Mouse (Mus musculus) forebrain, embryonic 16.5 days (tissue): Measurements from ENCODE around the gene Rps28. TPM values are rescaled to one million over a fixed set of nuclear protein-coding genes. Genes with fewer than 3 reads are reported as not detected.

Experiments used
- ATAC-seq: fragments of 200-750 bp; cut with Nextera tagmentation; 2 replicates; pipeline ENCODE4 v1.8.0; 2017; ENCODE audit warnings: mild to moderate bottlenecking, moderate library complexity
- H3K27ac ChIP-seq: fragments of 300-500 bp; sonication (generic); 2 replicates; pipeline ENCODE4 v1.5.1; 2014; ENCODE audit warnings: low read length, control low read depth
- H3K27me3 ChIP-seq: fragments of 300-500 bp; sonication (generic); replicated peaks from 2 replicates; pipeline ENCODE4 v1.6.1; 2014; ENCODE audit warnings: low read length; ENCODE audit not compliant: control insufficient read depth, insufficient read depth
- H3K36me3 ChIP-seq: fragments of 300-500 bp; sonication (generic); 2 replicates; pipeline ENCODE4 v1.6.1; 2014; ENCODE audit not compliant: control insufficient read depth, insufficient read depth
- H3K4me1 ChIP-seq: fragments of 300-500 bp; sonication (generic); replicated peaks from 2 replicates; pipeline ENCODE4 v1.6.1; 2014; ENCODE audit warnings: low read length; ENCODE audit not compliant: control insufficient read depth, insufficient read depth
- H3K4me2 ChIP-seq: fragments of 300-500 bp; sonication (generic); 2 replicates; pipeline ENCODE4 v1.6.1; 2014; ENCODE audit warnings: mild to moderate bottlenecking, low read length, control low read depth
- H3K4me3 ChIP-seq: fragments of 300-500 bp; sonication (generic); replicated peaks from 2 replicates; pipeline ENCODE4 v1.5.1; 2014; ENCODE audit warnings: mild to moderate bottlenecking, low read length, control low read depth
- H3K9ac ChIP-seq: fragments of 300-500 bp; sonication (generic); replicated peaks from 2 replicates; pipeline ENCODE4 v1.6.1; 2014; ENCODE audit warnings: low read depth, low read length, control low read depth
- H3K9me3 ChIP-seq: fragments of 300-500 bp; sonication (generic); 2 replicates; pipeline ENCODE4 v1.6.1; 2016; ENCODE audit warnings: low read length; ENCODE audit not compliant: control insufficient read depth
- WGBS: fragments of 180-500 bp; shearing (Covaris S2); extraction: QIAGEN DNeasy Blood & Tissue Kit; methylation state at CpG from one replicate; pipeline ENCODE4 v1.1.7; 2014; 5-methylcytosine and 5-hydroxymethylcytosine counted together
- polyA plus RNA-seq: library from polyadenylated mRNA; unstranded; fragments of >200 nt; fragmentation: Nextera tagmentation; extraction: Ambion mirVana; gene quantifications from 2 replicates; pipeline ENCODE4 v1.2.1, GENCODE M21; 2015

The Rps28 gene
- polyA plus RNA-seq, 1 experiment from 2014 or later, result 480 TPM

GRCm38 (mm10) chr17:33816612-33817011 lies 7.8 kb downstream of the Rps28 start:
- H3K36me3 ChIP-seq, result peaks cover 14% of the 10 kb centered on the region
- peaks cover 17% of the 10 kb centered on the region for H3K4me1 ChIP-seq
- no peak for ATAC-seq
- H3K9ac ChIP-seq, result no peak overlapping the region
- H3K4me2 ChIP-seq, result peak overlapping the region; percentile 95
- H3K27me3 ChIP-seq, result no peaks in the 10 kb centered on the region
- WGBS, result 56% methylated on average over 5 of the region's 5 CpGs
- H3K27ac ChIP-seq, result peak overlapping the region; percentile 90; the same call in 1 of the 2 replicates
- H3K9me3 ChIP-seq, result no peaks in the 10 kb centered on the region
- peak overlapping the region; percentile 63 for H3K4me3 ChIP-seq

DNA sequence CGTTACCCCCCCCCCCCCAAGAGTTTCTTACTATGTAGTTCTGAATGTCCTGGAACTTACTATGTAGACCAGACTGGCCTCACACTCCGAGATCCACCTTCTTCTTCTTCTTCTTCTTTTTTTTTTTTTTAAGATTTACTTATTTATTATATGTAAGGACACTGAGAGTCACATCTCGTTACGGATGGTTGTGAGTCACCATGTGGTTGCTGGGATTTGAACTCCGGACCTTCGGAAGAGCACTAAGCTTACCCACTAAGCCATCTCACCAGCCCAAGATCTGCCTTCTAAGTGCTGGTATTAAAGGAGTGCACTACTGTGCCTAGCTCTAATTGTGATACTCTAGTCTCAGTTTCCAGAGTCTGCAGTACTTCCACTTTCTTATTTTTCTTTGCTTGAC lies 9.0 kb downstream of the Rps28 start:
- H3K9ac ChIP-seq, result no peak overlapping the region
- no peaks in the 10 kb centered on the region for H3K9me3 ChIP-seq
- H3K27ac ChIP-seq, result no peak overlapping the region
- H3K27me3 ChIP-seq, result peaks cover 8% of the 10 kb centered on the region; the same call in 1 of the 2 replicates
- no peak overlapping the region for H3K4me3 ChIP-seq
- ATAC-seq, result no peak
- peaks cover 3% of the 10 kb centered on the region; the same call in 1 of the 2 replicates for H3K36me3 ChIP-seq
- 96% methylated on average over 5 of the region's 6 CpGs for WGBS
- no peak overlapping the region for H3K4me2 ChIP-seq
- H3K4me1 ChIP-seq, result peaks cover 23% of the 10 kb centered on the region

DNA sequence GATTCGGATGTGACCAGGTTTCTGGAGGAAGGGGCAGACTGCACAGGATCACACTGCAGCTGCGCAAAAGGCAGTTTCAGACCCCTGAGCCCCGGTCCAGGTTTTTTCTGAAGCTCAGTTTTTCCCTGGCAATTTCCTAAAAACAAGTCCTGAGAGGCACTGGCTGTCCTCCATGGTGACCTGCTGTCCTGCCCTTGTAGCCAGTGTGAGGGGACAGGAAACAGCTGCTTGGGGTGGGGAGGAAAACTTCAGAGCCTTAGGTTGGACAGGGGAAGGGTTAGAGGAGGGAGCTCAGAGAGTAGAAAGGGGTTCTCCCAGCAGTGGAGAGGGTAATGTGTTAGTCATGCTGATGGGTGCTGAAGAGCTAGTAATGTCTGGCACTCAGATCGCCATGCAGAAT lies 11.4 kb downstream of the Rps28 start:
- no peak overlapping the region for H3K4me2 ChIP-seq
- H3K36me3 ChIP-seq, result no peaks in the 10 kb centered on the region
- ATAC-seq, result no peak
- peaks cover 10% of the 10 kb centered on the region; the same call in 1 of the 2 replicates for H3K27me3 ChIP-seq
- no peak overlapping the region for H3K4me3 ChIP-seq
- no peaks in the 10 kb centered on the region for H3K9me3 ChIP-seq
- no peak overlapping the region for H3K9ac ChIP-seq
- 73% methylated on average over 4 of the region's 4 CpGs for WGBS
- H3K4me1 ChIP-seq, result peaks cover 15% of the 10 kb centered on the region
- H3K27ac ChIP-seq, result no peak overlapping the region

- no peak for ATAC-seq
- no peak overlapping the region for H3K4me2 ChIP-seq
Measured at GRCm38 (mm10) chr17:33812475-33812874, 11.9 kb downstream of the Rps28 start.

GRCm38 (mm10) chr17:33811142-33811516 lies 13.2 kb downstream of the Rps28 start:
- 28% methylated on average over 7 of the region's 7 CpGs for WGBS
- no peak for ATAC-seq
- 0 out of 2 replicates have a peak overlapping the region, but pooled peaks have one; percentile 17 for H3K9ac ChIP-seq
- H3K9me3 ChIP-seq, result no peaks in the 10 kb centered on the region
- no peaks in the 10 kb centered on the region for H3K36me3 ChIP-seq
- H3K4me3 ChIP-seq, result peak overlapping the region; percentile 50
- peak overlapping the region; percentile 71 for H3K4me2 ChIP-seq
- H3K4me1 ChIP-seq, result peaks cover 6% of the 10 kb centered on the region; the same call in 1 of the 2 replicates
- peaks cover 13% of the 10 kb centered on the region; the same call in 1 of the 2 replicates for H3K27me3 ChIP-seq
- H3K27ac ChIP-seq, result no peak overlapping the region

More at GRCm38 (mm10) chr17:33812475-33812874, 11.9 kb downstream of the Rps28 start:
- Histone ChIP-seq H3K4me3 (no peak overlapping the region), H3K9me3 (no peaks in the 10 kb centered on the region), H3K27me3 (peaks cover 10% of the 10 kb centered on the region; the same call in 1 of the 2 replicates), H3K9ac (no peak overlapping the region), H3K36me3 (no peaks in the 10 kb centered on the region), H3K4me1 (peaks cover 12% of the 10 kb centered on the region), H3K27ac (no peak overlapping the region)
- WGBS, result 57% methylated on average over 3 of the region's 3 CpGs

DNA sequence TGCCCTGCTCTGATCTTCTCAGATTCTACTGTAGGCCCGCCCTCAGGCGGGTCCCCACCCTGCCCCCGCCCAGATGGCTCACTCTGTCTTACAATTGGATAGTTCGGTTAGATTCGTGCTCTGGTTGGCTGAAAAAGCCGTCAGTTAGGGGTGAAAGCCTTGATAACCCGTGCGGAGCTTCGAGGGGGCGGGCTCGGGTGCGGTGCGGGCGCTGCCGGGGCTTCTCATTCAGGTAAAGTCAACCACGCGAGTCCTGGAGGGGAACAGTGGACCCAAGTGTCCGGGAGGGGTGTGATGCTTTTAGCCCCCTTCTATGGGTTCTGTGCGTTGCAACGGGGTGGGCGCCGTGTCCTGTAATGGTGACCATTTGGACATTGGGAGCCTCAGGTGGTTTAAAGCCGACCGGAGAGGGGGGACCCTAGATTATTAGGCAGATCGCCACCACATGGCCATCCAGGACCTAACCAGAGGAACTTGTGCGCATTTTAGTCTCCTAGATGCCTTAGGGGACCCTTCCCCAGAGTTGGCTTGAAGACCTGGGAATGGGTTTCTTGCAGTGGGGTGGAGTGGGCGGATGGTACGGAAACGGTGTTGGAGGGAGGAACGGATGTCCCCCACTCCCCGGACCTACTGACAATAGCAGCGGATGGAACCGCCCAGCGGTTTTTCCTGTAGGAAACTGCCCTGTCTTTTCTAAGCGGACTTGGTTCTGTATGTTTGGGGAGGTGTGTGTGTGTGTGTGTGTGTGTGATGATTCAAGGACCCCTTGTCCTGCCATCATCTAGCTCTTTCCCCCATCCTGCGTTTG lies 13.8 kb downstream of the Rps28 start, which contains the start of gene Kank3:
TSS of gene Kank3 (plus strand) at position 186 of the 808 bp plus-strand sequence.
- Histone ChIP-seq H3K4me3 (peak within 1 kb of the TSS; percentile 50), H3K36me3 (no peaks in the 10 kb centered on the region), H3K27ac (no peak within 1 kb of the TSS), H3K4me1 (peaks cover 6% of the 10 kb centered on the region; the same call in 1 of the 2 replicates), H3K9ac (peak within 1 kb of the TSS; percentile 48), H3K4me2 (peak within 1 kb of the TSS; percentile 71), H3K9me3 (no peaks in the 10 kb centered on the region), H3K27me3 (peaks cover 13% of the 10 kb centered on the region; the same call in 1 of the 2 replicates)
- WGBS, result 1% methylated on average over 36 of the region's 36 CpGs
- ATAC-seq, result peak; percentile 99

- Histone ChIP-seq H3K4me1 (peaks cover 6% of the 10 kb centered on the region; the same call in 1 of the 2 replicates), H3K4me2 (no peak overlapping the region), H3K9ac (no peak overlapping the region), H3K27ac (no peak overlapping the region), H3K36me3 (no peaks in the 10 kb centered on the region), H3K4me3 (no peak overlapping the region), H3K27me3 (peaks cover 16% of the 10 kb centered on the region; the same call in 1 of the 2 replicates), H3K9me3 (no peaks in the 10 kb centered on the region)
- ATAC-seq, result no peak
- 52% methylated on average over 10 of the region's 10 CpGs for WGBS
Measured at GRCm38 (mm10) chr17:33808192-33808591, 16.2 kb downstream of the Rps28 start.

- Histone ChIP-seq H3K36me3 (no peaks in the 10 kb centered on the region), H3K4me3 (no peak overlapping the region), H3K9me3 (no peaks in the 10 kb centered on the region), H3K4me1 (peaks cover 6% of the 10 kb centered on the region; the same call in 1 of the 2 replicates), H3K27ac (no peak overlapping the region), H3K9ac (no peak overlapping the region), H3K27me3 (peaks cover 16% of the 10 kb centered on the region; the same call in 1 of the 2 replicates), H3K4me2 (no peak overlapping the region)
- WGBS, result 59% methylated on average over 9 of the region's 9 CpGs
- no peak for ATAC-seq
Measured at GRCm38 (mm10) chr17:33807181-33807888, 17.0 kb downstream of the Rps28 start.

DNA sequence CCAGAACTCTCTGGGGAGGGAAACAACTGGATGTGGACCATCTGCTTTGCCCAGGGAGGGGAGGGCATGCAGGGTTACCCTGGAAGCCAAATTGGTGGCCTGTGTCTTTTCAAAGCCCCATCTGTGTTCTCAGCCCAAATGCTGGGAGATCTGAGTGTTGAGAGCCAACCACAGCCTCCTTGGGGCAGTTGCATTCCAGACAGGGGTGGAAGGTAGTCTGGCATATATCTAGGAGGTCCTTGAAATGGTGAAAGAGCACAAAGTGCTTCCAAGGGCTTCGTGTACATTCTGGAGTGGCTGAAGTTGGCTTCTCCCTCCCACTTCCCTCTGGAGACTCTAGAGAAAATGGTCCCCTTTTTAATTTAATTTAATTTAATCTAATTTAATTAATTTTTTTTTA lies 19.6 kb downstream of the Rps28 start:
- Histone ChIP-seq H3K27ac (no peak overlapping the region), H3K9me3 (no peaks in the 10 kb centered on the region), H3K36me3 (no peaks in the 10 kb centered on the region), H3K4me1 (no peaks in the 10 kb centered on the region), H3K4me3 (no peak overlapping the region), H3K9ac (no peak overlapping the region), H3K4me2 (no peak overlapping the region), H3K27me3 (peaks cover 8% of the 10 kb centered on the region; the same call in 1 of the 2 replicates)
- WGBS, result 54% methylated on average over 1 of the region's 1 CpGs
- ATAC-seq, result no peak
